Mouse (Mus musculus) olfactory bulb, adult 2 months (tissue): Measurements from ENCODE around the gene Prr14.

Source experiments
- CTCF ChIP-seq: fragments of 200-500 bp; IDR thresholded peaks from 2 replicates; pipeline ENCODE4 v1.5.1; 2012; ENCODE audit warnings: low read depth, mild to moderate bottlenecking, low read length, moderate library complexity; ENCODE audit not compliant: insufficient read depth
- POLR2A ChIP-seq: fragments of 200-500 bp; IDR thresholded peaks from 2 replicates; pipeline ENCODE4 v1.6.1; 2012; ENCODE audit warnings: mild to moderate bottlenecking, low read depth, low read length, moderate library complexity; ENCODE audit not compliant: insufficient read depth

- TF ChIP-seq POLR2A: no peak
- TF ChIP-seq CTCF: no peak
These were observed 24.2 kb upstream of the Prr14 start for GRCm38 (mm10) chr7:127435206-127435605.
